Mouse (Mus musculus): ENCODE measurements around the gene Thumpd2. TPM values are rescaled to one million over a fixed set of nuclear protein-coding genes. Genes with fewer than 3 reads are reported as not detected.
A peak's percentile ranks its signal among the peaks of the same experiment; 100 is the strongest.

Gene Thumpd2
- polyA plus RNA-seq, 1 experiment, result 6.2 TPM

DNA sequence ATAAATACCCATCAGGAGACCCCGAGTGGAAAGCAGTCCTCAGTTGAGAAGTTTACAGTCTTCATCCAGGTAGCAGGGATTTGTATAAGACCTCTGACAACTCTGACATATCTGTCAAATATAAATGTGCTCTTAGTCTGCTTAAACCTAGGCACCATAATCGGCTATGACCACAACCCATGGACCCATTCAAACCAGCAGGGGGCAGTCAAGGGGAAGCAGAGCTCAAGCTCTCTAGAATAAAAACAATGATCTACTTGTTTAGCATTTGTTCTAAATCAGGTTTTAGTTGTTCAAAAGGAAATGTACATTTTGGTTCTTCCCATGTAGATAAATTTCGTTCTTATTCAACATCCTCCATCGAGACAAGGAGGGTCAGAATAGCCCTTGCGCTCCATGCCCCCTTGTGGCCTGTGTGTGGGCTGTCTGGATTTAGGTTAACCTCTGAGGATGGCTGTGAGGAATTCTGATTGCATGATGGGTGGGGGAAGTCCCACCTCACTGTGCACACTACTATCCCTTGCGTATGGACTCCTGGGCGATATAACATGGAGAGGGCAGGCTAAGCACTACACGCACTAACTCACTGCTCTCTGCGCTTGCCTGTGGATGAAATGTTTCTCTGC lies 19.2 kb downstream of the Thumpd2 start:
- peak; percentile 54 for TF ChIP-seq CTCF (IDR thresholded peaks at IDR 0.05; ENCODE audit: control insufficient read depth, insufficient read depth, low read length)
- no peak for TF ChIP-seq POLR2A (IDR thresholded peaks at IDR 0.05; ENCODE audit: borderline replicate concordance, control insufficient read depth, low read depth, low read length)
- no peak overlapping the region for H3K27ac ChIP-seq (ENCODE audit: control insufficient read depth, insufficient read depth, low read depth, low read length, poor library complexity)
- H3K4me3 ChIP-seq (replicated peaks; ENCODE audit: control insufficient read depth, low read depth, low read length), result no peak overlapping the region
- 77% methylated on average over 9 of the region's 9 CpGs for WGBS
- H3K4me1 ChIP-seq (ENCODE audit: control insufficient read depth, insufficient read depth, low read length), result peaks cover 1% of the 10 kb centered on the region; the same call in 1 of the 2 replicates

DNA sequence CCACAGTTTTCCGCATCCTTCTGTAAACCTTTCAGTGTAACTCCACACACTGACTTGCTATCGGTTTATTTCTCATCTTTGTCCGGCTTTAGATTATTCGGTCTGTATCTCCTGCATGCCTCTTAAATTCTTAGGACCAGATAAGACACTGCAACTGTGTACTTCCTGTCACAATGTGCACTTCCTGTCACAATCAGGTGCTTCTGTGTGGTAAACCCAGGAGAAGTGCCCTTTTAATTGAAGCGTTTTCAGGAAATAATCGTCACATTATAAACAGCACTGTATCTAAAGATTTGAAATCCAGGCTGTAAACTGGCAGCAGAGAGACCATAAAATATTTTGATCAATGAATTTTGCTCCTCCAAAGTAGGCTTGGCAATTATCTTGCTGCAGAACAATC lies 19.8 kb downstream of the Thumpd2 start:
- no peak overlapping the region for H3K4me3 ChIP-seq (replicated peaks; ENCODE audit: control insufficient read depth, low read depth, low read length)
- 75% methylated on average over 6 of the region's 6 CpGs for WGBS
- H3K4me1 ChIP-seq (ENCODE audit: control insufficient read depth, insufficient read depth, low read length), result peaks cover 1% of the 10 kb centered on the region; the same call in 1 of the 2 replicates
- no peak overlapping the region for H3K27ac ChIP-seq (ENCODE audit: control insufficient read depth, insufficient read depth, low read depth, low read length, poor library complexity)
- no peak for TF ChIP-seq POLR2A (IDR thresholded peaks at IDR 0.05; ENCODE audit: borderline replicate concordance, control insufficient read depth, low read depth, low read length)
- TF ChIP-seq CTCF (IDR thresholded peaks at IDR 0.05; ENCODE audit: control insufficient read depth, insufficient read depth, low read length), result no peak

DNA sequence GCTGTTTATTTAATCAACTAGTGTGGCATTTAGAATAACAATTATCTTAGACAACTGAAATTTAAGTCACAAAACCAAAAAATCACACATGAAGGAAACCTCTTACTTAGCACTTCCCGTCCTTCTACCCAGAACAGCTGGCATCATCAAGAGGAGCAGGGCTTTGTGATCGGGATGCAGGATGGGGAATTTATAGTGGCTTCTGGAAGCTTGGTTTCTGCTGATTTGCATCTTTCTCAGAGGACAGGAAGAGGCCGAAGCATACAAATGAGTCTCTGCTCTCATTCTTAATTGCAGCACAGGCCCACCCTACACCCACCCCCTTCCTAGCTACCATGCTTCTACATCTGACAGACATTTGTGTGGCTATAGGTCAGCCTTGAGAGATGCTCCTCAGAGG lies 20.5 kb downstream of the Thumpd2 start:
- 86% methylated on average over 3 of the region's 3 CpGs for WGBS
- H3K27ac ChIP-seq (ENCODE audit: control insufficient read depth, insufficient read depth, low read depth, low read length, poor library complexity), result no peak overlapping the region
- TF ChIP-seq CTCF (IDR thresholded peaks at IDR 0.05; ENCODE audit: control insufficient read depth, insufficient read depth, low read length) (no peak), POLR2A (IDR thresholded peaks at IDR 0.05; ENCODE audit: borderline replicate concordance, control insufficient read depth, low read depth, low read length) (no peak)
- H3K4me1 ChIP-seq (ENCODE audit: control insufficient read depth, insufficient read depth, low read length), result peaks cover 1% of the 10 kb centered on the region; the same call in 1 of the 2 replicates
- H3K4me3 ChIP-seq (replicated peaks; ENCODE audit: control insufficient read depth, low read depth, low read length), result no peak overlapping the region

DNA sequence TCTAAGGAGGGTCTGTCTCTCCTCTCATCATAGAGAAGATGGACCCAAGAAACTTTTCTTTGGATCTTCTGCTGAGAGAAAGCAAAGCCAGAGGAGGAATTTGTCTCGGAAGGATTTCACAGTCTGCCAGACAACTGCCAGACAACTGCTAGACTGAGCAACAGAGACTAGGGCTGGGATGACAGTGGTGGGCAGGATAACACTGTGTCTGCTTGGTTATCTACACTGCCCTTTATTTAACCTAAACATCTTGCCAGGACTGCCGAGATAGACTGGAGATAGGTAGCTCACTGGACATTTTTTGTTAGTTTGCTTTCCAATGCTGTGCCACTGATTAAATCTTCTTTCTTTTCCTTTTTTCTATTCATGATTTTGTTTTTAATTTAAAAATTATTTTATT lies 23.2 kb downstream of the Thumpd2 start:
- no peak for TF ChIP-seq POLR2A (IDR thresholded peaks at IDR 0.05; ENCODE audit: borderline replicate concordance, control insufficient read depth, low read depth, low read length)
- no peak for TF ChIP-seq CTCF (IDR thresholded peaks at IDR 0.05; ENCODE audit: control insufficient read depth, insufficient read depth, low read length)
- no peak overlapping the region for H3K4me3 ChIP-seq (replicated peaks; ENCODE audit: control insufficient read depth, low read depth, low read length)
- H3K27ac ChIP-seq (ENCODE audit: control insufficient read depth, insufficient read depth, low read depth, low read length, poor library complexity), result no peak overlapping the region
- WGBS, result 61% methylated on average over 2 of the region's 2 CpGs
- H3K4me1 ChIP-seq (ENCODE audit: control insufficient read depth, insufficient read depth, low read length), result peaks cover 1% of the 10 kb centered on the region; the same call in 1 of the 2 replicates

DNA sequence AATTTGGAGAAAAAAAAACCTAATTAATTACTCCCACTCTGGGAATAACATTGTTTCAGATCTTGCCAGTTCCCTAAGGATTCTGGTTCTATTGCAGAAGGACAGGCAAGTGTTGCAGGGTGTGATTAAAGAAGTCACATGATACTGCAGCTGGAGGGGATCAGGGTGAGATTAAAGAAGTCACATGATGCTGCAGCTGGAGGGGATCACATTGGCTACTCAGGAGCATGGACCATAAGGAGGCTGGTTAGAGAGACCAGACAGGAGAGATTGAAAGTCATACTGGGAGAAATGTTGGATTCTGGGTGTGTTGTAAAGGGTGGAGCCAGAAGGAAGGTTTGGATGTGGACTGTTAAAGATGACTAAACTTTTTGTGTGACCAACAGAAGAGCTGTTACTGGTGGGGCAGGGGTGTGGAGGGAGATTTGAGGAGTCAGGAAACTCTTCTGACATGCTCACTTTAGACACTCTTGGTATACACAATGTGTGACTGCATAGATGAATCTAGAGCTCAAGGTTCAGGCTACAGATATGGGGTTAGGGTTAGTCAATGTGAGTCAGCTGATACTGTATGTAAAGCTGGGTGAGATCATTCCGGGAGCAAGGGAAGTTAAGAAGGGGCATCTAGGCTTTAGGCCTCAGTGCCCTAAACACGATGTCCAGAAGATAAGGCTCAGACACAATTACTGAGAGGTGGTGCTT lies 26.0 kb downstream of the Thumpd2 start:
- TF ChIP-seq CTCF (IDR thresholded peaks at IDR 0.05; ENCODE audit: control insufficient read depth, insufficient read depth, low read length) (no peak), POLR2A (IDR thresholded peaks at IDR 0.05; ENCODE audit: borderline replicate concordance, control insufficient read depth, low read depth, low read length) (no peak)
- H3K4me1 ChIP-seq (ENCODE audit: control insufficient read depth, insufficient read depth, low read length), result no peaks in the 10 kb centered on the region; the same call in 1 of the 2 replicates
- H3K4me3 ChIP-seq (replicated peaks; ENCODE audit: control insufficient read depth, low read depth, low read length), result no peak overlapping the region
- 76% methylated on average over 2 of the region's 2 CpGs for WGBS
- H3K27ac ChIP-seq (ENCODE audit: control insufficient read depth, insufficient read depth, low read depth, low read length, poor library complexity), result no peak overlapping the region

DNA sequence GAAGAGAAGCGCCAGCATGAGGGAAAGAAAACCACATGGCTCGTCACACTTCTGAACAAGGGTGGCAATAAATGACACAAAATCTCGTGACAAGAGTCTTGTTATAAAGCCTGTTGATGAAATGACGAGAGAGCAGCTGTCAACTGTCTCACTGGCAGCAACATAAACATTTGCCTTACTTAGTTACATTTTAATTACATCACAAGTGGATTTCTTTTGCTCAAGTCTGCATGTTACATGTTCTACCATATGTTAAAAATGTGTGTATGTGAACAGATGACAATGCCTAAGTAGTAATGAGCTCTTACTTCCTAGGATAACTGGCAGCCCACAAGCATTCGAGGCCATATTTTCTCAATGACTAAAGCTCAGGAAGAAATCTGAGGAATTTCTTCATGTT lies 29.5 kb downstream of the Thumpd2 start:
- TF ChIP-seq POLR2A (IDR thresholded peaks at IDR 0.05; ENCODE audit: borderline replicate concordance, control insufficient read depth, low read depth, low read length) (no peak), CTCF (IDR thresholded peaks at IDR 0.05; ENCODE audit: control insufficient read depth, insufficient read depth, low read length) (no peak)
- WGBS, result 83% methylated on average over 5 of the region's 5 CpGs
- Histone ChIP-seq H3K27ac (ENCODE audit: control insufficient read depth, insufficient read depth, low read depth, low read length, poor library complexity) (no peak overlapping the region), H3K4me1 (ENCODE audit: control insufficient read depth, insufficient read depth, low read length) (no peaks in the 10 kb centered on the region; the same call in 1 of the 2 replicates), H3K4me3 (replicated peaks; ENCODE audit: control insufficient read depth, low read depth, low read length) (no peak overlapping the region)

DNA sequence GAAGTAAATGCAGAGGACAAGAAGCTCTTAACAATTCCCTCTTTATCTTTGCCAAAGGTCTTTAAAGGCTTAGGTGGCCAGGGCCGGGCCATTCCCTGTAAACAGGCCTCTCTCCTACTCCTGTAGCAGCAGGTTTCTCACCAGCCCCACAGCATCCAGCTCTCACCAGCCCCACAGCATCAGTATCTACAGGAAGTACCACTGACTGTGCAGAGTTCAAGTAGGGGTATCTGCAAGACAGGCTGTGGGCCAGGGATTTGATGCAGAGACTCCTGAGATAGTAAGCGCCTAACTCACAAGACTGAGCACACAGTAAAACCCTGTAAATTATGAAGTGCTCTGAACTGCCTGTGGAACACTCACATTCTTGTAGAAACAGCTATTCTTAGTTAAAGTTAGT lies 31.9 kb downstream of the Thumpd2 start:
- no peak for TF ChIP-seq POLR2A (IDR thresholded peaks at IDR 0.05; ENCODE audit: borderline replicate concordance, control insufficient read depth, low read depth, low read length)
- TF ChIP-seq CTCF (IDR thresholded peaks at IDR 0.05; ENCODE audit: control insufficient read depth, insufficient read depth, low read length), result no peak
- no peak overlapping the region for H3K4me3 ChIP-seq (replicated peaks; ENCODE audit: control insufficient read depth, low read depth, low read length)
- no peaks in the 10 kb centered on the region for H3K4me1 ChIP-seq (ENCODE audit: control insufficient read depth, insufficient read depth, low read length)
- H3K27ac ChIP-seq (ENCODE audit: control insufficient read depth, insufficient read depth, low read depth, low read length, poor library complexity), result no peak overlapping the region; the same call in 1 of the 2 replicates
- WGBS, result 64% methylated on average over 2 of the region's 2 CpGs

DNA sequence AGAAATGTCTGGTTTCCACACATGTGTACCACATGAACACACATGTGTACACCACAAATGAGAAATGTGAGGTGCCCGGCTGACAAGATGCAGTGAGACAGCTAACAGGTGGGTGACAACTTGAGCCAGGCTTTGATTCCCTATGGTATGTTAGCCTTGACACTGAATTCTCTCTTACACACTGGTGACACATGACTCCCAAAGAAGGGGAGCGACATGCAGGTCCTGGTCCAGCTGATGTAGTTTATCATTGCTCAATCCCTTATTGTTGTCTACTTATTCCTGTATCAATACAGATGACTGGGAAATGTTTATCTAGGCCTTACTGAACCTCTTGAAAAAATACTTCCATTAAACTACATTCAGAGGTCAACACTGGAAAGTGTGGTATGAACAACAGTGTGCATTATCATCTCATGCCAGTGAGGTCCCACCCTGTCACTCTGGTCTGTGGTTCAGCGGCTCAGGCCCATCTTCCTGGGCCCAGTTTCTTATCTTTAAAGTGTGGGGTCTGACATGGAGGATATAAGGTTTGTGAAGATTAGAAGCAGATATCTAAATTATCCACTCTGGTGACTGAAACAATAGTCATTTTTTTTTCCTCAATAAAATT lies 32.9 kb downstream of the Thumpd2 start:
- TF ChIP-seq POLR2A (IDR thresholded peaks at IDR 0.05; ENCODE audit: borderline replicate concordance, control insufficient read depth, low read depth, low read length), result no peak
- TF ChIP-seq CTCF (IDR thresholded peaks at IDR 0.05; ENCODE audit: control insufficient read depth, insufficient read depth, low read length), result no peak

More for the DNA sequence above, 32.9 kb downstream of the Thumpd2 start:
- Histone ChIP-seq H3K4me1 (ENCODE audit: control insufficient read depth, insufficient read depth, low read length) (no peaks in the 10 kb centered on the region; the same call in 1 of the 2 replicates), H3K4me3 (replicated peaks; ENCODE audit: control insufficient read depth, low read depth, low read length) (no peak overlapping the region), H3K27ac (ENCODE audit: control insufficient read depth, insufficient read depth, low read depth, low read length, poor library complexity) (no peak overlapping the region)
- 65% methylated on average over 3 of the region's 3 CpGs for WGBS
